Mouse (Mus musculus) small intestine, adult 2 months (tissue): ENCODE results near the gene Lrp5. TPM values are rescaled to one million over a fixed set of nuclear protein-coding genes. Genes with fewer than 3 reads are reported as not detected.

ENCODE experiments used
- H3K27ac ChIP-seq: fragments of 200-500 bp; 2 replicates; pipeline ENCODE4 v1.5.1; 2012; ENCODE audit warnings: low read depth, low read length, control low read depth, inconsistent platforms; ENCODE audit not compliant: insufficient read depth
- H3K27me3 ChIP-seq: fragments of 200-500 bp; 2 replicates; pipeline ENCODE4 v1.6.1; 2012; ENCODE audit warnings: mild to moderate bottlenecking, moderate library complexity, low read length, inconsistent platforms; ENCODE audit not compliant: control insufficient read depth, insufficient read depth
- H3K36me3 ChIP-seq: fragments of 200-500 bp; 2 replicates; pipeline ENCODE4 v1.6.1; 2012; ENCODE audit warnings: mild to moderate bottlenecking, low read length, control low read depth, inconsistent platforms; ENCODE audit not compliant: control insufficient read depth, insufficient read depth
- H3K4me1 ChIP-seq: fragments of 200-500 bp; 2 replicates; pipeline ENCODE4 v1.6.1; 2012; ENCODE audit warnings: low read length, inconsistent platforms, mixed read lengths; ENCODE audit not compliant: control insufficient read depth, insufficient read depth, insufficient read length
- H3K4me3 ChIP-seq: fragments of 200-500 bp; 2 replicates; pipeline ENCODE4 v1.5.1; 2012; ENCODE audit warnings: low read depth, mild to moderate bottlenecking, control low read depth, inconsistent platforms, low read length, moderate library complexity
- CTCF ChIP-seq: fragments of 200-500 bp; IDR thresholded peaks from 2 replicates; pipeline ENCODE4 v1.5.1; 2012; ENCODE audit warnings: low read depth, mild to moderate bottlenecking, control low read depth, inconsistent platforms, low read length, moderate library complexity, mixed read lengths; ENCODE audit not compliant: insufficient replicate concordance, insufficient read length; ENCODE audit errors: extremely low read depth
- POLR2A ChIP-seq: fragments of 200-500 bp; IDR thresholded peaks from 2 replicates; pipeline ENCODE4 v1.6.1; 2012; ENCODE audit warnings: low read depth, mild to moderate bottlenecking, control low read depth, inconsistent platforms, low read length, moderate library complexity
- WGBS: fragments of 180-500 bp; shearing (Covaris S2); methylation state at CpG from one replicate; pipeline ENCODE4 v1.1.7; 2018; 5-methylcytosine and 5-hydroxymethylcytosine counted together
- polyA plus RNA-seq: library from polyadenylated mRNA; depleted of rRNA; stranded (reverse); fragments of >200 nt; gene quantifications from 2 replicates; pipeline ENCODE4 v1.2.3, GENCODE M21; 2012

Lrp5 gene
- polyA plus RNA-seq, 1 experiment: 96.7 TPM

DNA sequence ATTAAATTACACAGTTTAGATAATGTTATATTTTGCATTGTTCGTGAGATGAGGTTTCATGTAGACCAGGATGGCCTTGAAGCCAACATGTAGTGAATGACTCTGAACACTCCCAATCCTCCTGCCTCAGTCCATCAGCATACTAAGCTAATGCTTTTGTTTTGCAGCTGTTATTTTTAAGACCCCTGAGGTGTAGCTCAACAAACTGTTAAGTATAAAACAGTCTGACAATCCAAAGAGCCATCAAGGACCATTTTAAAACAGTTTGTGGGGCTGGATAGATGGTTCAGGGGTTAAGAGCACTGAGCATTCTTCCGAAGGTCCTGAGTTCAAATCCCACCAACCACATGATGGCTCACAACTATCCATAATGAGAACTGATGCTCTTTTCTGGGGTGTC, 124.1 kb downstream of the Lrp5 start:
- H3K4me1 ChIP-seq: peaks cover 6% of the 10 kb centered on the region; the same call in 1 of the 2 replicates
- H3K36me3 ChIP-seq: no peaks in the 10 kb centered on the region
- H3K4me3 ChIP-seq: no peak overlapping the region
- 91% methylated on average over 2 of the region's 2 CpGs for WGBS
- TF ChIP-seq POLR2A: no peak
- no peak for TF ChIP-seq CTCF
- H3K27me3 ChIP-seq: no peaks in the 10 kb centered on the region
- H3K27ac ChIP-seq: no peak overlapping the region

DNA sequence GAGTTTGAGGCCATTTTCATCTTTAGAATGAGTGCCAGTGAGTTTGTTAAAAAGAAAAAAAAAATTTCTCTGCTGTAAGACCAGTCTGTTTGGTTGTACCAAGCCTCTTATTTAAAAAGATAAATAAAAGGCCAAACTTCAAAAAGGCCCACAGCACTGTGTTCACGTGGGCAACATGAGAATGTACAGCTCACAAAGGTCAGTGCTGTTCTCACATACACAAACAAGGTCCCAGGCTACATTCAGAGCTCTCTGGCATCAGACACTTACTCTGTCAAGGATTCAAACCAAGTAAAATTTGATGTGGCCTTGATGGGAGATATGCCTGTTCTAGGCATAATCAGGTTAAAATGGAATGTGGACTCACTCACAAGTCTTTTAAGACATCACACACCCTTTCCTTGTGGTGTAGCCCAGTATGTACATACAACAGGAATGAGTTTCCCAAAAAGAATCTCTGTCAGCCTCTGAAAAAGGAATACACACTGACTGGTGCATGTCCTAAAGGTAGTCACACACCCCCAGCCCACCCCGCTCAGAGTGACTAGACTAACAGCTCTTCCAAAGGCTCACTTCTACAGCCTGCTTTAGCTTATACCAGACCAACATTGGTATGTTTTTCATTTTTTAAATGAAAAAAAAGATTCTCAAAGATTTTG, 130.1 kb downstream of the Lrp5 start:
- WGBS: 75% methylated on average over 2 of the region's 2 CpGs
- no peaks in the 10 kb centered on the region for H3K27me3 ChIP-seq
- no peak overlapping the region for H3K27ac ChIP-seq
- TF ChIP-seq CTCF: no peak
- H3K4me3 ChIP-seq: no peak overlapping the region
- H3K36me3 ChIP-seq: no peaks in the 10 kb centered on the region
- H3K4me1 ChIP-seq: peaks cover 4% of the 10 kb centered on the region

GRCm38 (mm10) chr19:3554785-3555184, 131.6 kb downstream of the Lrp5 start:
- peaks cover 5% of the 10 kb centered on the region for H3K4me1 ChIP-seq
- TF ChIP-seq POLR2A (no peak), CTCF (no peak)
- no peak overlapping the region for H3K4me3 ChIP-seq
- H3K36me3 ChIP-seq: no peaks in the 10 kb centered on the region
- WGBS: 81% methylated on average over 8 of the region's 8 CpGs
- no peak overlapping the region for H3K27ac ChIP-seq
- no peaks in the 10 kb centered on the region for H3K27me3 ChIP-seq

DNA sequence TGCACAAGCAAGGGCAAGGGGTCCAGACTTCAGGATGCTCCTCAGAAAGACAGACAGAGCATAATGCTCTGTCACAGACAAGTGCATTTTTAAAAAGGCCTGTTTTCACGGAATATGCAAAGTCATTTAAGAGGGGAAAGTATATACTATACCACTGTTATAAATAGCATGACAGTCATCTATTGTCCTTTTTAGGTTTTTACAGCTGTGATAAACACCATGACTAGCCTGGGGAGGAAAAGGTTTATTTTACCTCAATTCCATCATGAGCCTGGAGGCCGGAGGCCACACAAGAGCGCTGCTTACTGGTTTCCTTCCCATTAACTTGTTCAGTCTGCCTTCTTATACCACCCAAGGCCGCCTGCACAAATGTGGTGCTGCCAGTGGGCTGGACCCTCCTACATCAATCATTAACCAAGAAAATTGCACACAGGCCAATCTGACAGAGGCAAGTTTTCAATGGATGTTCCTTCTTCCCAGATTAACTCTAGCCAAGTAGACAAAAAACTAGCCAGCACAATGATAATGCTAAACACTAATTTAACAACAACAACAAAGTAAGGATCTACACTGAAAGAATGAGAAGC, 134.7 kb downstream of the Lrp5 start:
- Histone ChIP-seq H3K27me3 (no peaks in the 10 kb centered on the region), H3K4me3 (no peak overlapping the region), H3K36me3 (peaks cover 4% of the 10 kb centered on the region; the same call in 1 of the 2 replicates), H3K27ac (no peak overlapping the region), H3K4me1 (peaks cover 5% of the 10 kb centered on the region)
- WGBS: 27% methylated on average over 4 of the region's 4 CpGs
- no peak for TF ChIP-seq CTCF
- TF ChIP-seq POLR2A: no peak

GRCm38 (mm10) chr19:3550101-3550500, 136.3 kb downstream of the Lrp5 start:
- H3K36me3 ChIP-seq: peaks cover 4% of the 10 kb centered on the region; the same call in 1 of the 2 replicates
- WGBS: 37% methylated on average over 1 of the region's 1 CpGs
- H3K27me3 ChIP-seq: no peaks in the 10 kb centered on the region
- no peak overlapping the region for H3K27ac ChIP-seq
- TF ChIP-seq CTCF (no peak), POLR2A (no peak)
- H3K4me3 ChIP-seq: no peak overlapping the region
- H3K4me1 ChIP-seq: peaks cover 10% of the 10 kb centered on the region

DNA sequence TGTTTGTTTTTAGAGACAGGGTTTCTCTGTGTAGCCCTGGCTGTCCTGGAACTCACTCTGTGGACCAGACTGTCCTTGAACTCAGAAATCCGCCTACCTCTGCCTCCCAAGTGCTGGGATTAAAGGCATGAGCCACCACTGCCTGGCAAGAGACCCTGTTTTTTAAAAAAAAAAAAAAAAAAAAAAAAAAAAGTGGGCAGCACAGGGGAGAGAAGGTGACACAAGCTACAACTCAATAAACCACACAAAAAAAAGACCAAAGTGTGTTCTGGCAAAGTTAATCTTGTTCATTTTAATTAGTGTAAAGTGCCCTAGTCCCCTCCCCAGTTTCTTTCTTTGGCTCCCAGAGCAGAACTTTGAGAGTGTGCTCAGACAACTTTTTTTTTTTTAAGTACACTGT, 137.1 kb downstream of the Lrp5 start:
- Histone ChIP-seq H3K27me3 (no peaks in the 10 kb centered on the region), H3K4me3 (no peak overlapping the region), H3K36me3 (peaks cover 4% of the 10 kb centered on the region; the same call in 1 of the 2 replicates), H3K27ac (no peak overlapping the region), H3K4me1 (peaks cover 10% of the 10 kb centered on the region)
- 89% methylated on average over 1 of the region's 1 CpGs for WGBS
- no peak for TF ChIP-seq POLR2A
- TF ChIP-seq CTCF: no peak

DNA sequence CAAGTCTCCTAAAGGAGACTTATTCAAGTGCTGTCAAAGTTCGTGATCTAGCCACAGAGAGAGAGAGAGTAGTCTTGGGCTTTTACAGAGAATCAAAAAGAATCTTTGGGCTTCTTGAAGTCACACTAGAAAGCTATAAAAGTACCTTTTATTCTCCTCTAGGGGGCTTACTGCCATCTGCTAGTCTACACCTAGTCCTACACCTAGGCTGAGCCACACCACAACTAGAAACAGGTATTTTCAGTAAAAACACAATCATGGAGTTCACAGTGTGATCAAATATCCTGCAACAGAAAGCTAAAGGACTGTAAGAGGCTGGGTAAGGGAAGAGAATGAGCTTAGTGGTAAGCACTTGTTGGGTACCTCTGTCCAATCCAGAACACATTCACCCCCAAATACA, 138.1 kb downstream of the Lrp5 start:
- peaks cover 11% of the 10 kb centered on the region; the same call in 1 of the 2 replicates for H3K4me1 ChIP-seq
- no peaks in the 10 kb centered on the region for H3K27me3 ChIP-seq
- TF ChIP-seq POLR2A: no peak
- no peak for TF ChIP-seq CTCF
- WGBS: 94% methylated on average over 1 of the region's 1 CpGs
- peaks cover 10% of the 10 kb centered on the region for H3K36me3 ChIP-seq
- H3K4me3 ChIP-seq: no peak overlapping the region
- no peak overlapping the region for H3K27ac ChIP-seq

DNA sequence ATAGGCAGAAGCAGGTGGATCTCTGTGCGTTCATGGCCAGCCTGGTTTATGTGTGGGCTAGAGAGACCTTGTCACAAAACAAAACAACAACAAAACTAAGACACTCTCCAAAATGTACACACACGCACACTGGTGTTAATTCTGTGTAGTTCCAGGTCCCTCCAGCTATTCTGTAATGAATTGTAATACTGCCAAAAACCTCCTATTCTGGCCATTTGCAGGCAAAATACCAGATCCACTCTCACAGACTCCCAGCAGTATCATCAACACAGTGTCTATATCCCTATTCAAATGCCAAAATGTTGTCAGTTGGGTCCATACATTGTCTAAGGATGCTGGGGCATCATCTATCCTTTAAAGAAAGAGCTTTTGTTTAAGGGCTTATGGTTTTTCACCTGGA, 141.4 kb downstream of the Lrp5 start:
- H3K4me3 ChIP-seq: no peak overlapping the region
- peaks cover 7% of the 10 kb centered on the region; the same call in 1 of the 2 replicates for H3K4me1 ChIP-seq
- TF ChIP-seq POLR2A: no peak
- no peak for TF ChIP-seq CTCF
- no peaks in the 10 kb centered on the region; the same call in 1 of the 2 replicates for H3K27me3 ChIP-seq
- H3K36me3 ChIP-seq: peaks cover 20% of the 10 kb centered on the region
- H3K27ac ChIP-seq: no peak overlapping the region
- WGBS: 90% methylated on average over 2 of the region's 2 CpGs
